Mouse (Mus musculus) midbrain, embryonic 11.5 days (tissue): ENCODE data around the gene Ttll4. TPM values are rescaled to one million over a fixed set of nuclear protein-coding genes. Genes with fewer than 3 reads are reported as not detected.

Experiments used
- ATAC-seq: fragments of 200-750 bp; cut with Nextera tagmentation; 2 replicates; pipeline ENCODE4 v1.8.0; 2017; ENCODE audit warnings: moderate TSS enrichment, moderate library complexity; ENCODE audit not compliant: low FRiP score
- DNase-seq: peaks from one replicate; pipeline ENCODE4 v3.0.0; 2015; ENCODE audit warnings: low spot score; ENCODE audit errors: missing footprints
- H3K27ac ChIP-seq: fragments of 300-500 bp; sonication (generic); 2 replicates; pipeline ENCODE4 v1.5.1; 2014; ENCODE audit warnings: low read depth, low read length
- H3K27me3 ChIP-seq: fragments of 300-500 bp; sonication (generic); 2 replicates; pipeline ENCODE4 v1.6.1; 2014; ENCODE audit warnings: mild to moderate bottlenecking, low read length, moderate library complexity, mixed read lengths; ENCODE audit not compliant: control insufficient read depth, insufficient read depth
- H3K36me3 ChIP-seq: fragments of 300-500 bp; sonication (generic); 2 replicates; pipeline ENCODE4 v1.6.1; 2014; ENCODE audit warnings: mild to moderate bottlenecking, low read length, moderate library complexity, mixed read lengths; ENCODE audit not compliant: control insufficient read depth, insufficient read depth
- H3K4me1 ChIP-seq: fragments of 300-500 bp; sonication (generic); 2 replicates; pipeline ENCODE4 v1.6.1; 2014; ENCODE audit warnings: low read length; ENCODE audit not compliant: control insufficient read depth, insufficient read depth
- H3K4me2 ChIP-seq: fragments of 300-500 bp; sonication (generic); 2 replicates; pipeline ENCODE4 v1.6.1; 2014; ENCODE audit warnings: mild to moderate bottlenecking, moderate library complexity
- H3K4me3 ChIP-seq: fragments of 300-500 bp; sonication (generic); 2 replicates; pipeline ENCODE4 v1.5.1; 2014; ENCODE audit warnings: low read depth, low read length
- H3K9ac ChIP-seq: fragments of 300-500 bp; sonication (generic); 2 replicates; pipeline ENCODE4 v1.6.1; 2014; ENCODE audit warnings: low read length
- H3K9me3 ChIP-seq: fragments of 300-500 bp; sonication (generic); 2 replicates; pipeline ENCODE4 v1.6.1; 2016; ENCODE audit warnings: low read length; ENCODE audit not compliant: control insufficient read depth
- WGBS: fragments of 180-500 bp; shearing (Covaris S2); extraction: QIAGEN DNeasy Blood & Tissue Kit; methylation state at CpG from one replicate; pipeline ENCODE4 v1.1.7; 2014; 5-methylcytosine and 5-hydroxymethylcytosine counted together
- polyA plus RNA-seq: library from polyadenylated mRNA; unstranded; fragments of >200 nt; fragmentation: Nextera tagmentation; extraction: Ambion mirVana; gene quantifications from 2 replicates; pipeline ENCODE4 v1.2.1, GENCODE M21; 2014

Ttll4 gene
- polyA plus RNA-seq, result 40.5 and 41.8 TPM in 2 replicates

DNA sequence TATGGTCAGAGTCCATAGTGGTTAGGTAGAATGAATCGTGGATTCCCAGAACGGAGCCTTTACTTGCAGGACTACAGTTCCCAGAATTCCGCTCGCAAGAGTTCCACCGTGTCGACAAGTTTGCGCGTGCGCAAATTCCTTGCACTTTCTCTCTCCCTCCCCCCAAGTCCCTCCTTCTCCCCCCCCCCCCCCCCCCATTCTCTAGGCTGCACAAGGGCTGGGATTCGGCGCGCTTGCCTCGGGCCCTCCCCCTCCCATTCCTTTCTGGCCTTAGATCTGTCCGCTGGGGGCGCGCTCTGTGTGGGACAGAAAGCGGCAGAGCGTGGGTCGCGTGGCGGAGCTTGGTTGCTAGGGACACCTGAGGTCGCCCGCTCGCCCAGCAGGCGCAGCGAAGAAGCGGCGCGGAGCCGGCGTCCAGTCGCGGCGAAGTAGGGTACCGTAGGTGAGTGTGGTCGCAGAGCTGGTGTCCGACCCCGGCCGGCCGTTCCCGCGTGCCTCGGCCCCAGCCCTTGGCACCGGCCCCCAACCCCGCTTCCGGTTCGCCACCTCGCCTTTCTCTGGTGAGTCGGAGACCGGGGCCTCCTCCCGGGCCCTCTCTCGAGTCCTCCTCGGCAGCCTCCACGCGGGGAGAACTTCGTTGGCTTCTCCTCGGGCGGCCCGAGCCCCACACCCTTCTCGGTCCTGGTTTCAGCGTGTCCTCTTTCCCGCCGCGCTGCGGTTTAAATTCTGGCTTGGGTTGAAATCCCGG lies at the start of gene Ttll4:
Ttll4 (plus strand) TSS at position 298 of the 748 bp plus-strand sequence.
- WGBS, result 1% methylated on average over 65 of the region's 66 CpGs
- Histone ChIP-seq H3K27ac (peak within 1 kb of the TSS; percentile 70), H3K4me3 (peak within 1 kb of the TSS; percentile 67), H3K27me3 (no peaks in the 10 kb centered on the region), H3K4me2 (peak within 1 kb of the TSS; percentile 35), H3K4me1 (no peaks in the 10 kb centered on the region), H3K36me3 (0 out of 2 replicates have a peak, but pooled peaks cover 3% of the 10 kb centered on the region), H3K9ac (peak within 1 kb of the TSS; percentile 84), H3K9me3 (no peaks in the 10 kb centered on the region)
- peak; percentile 99 for ATAC-seq
- DNase-seq, result peak; percentile 99

GRCm38 (mm10) chr1:74624183-74624582 lies 37.4 kb upstream of the Ttll4 start:
- Histone ChIP-seq H3K4me2 (no peak overlapping the region), H3K4me3 (no peak overlapping the region), H3K27ac (no peak overlapping the region), H3K27me3 (no peaks in the 10 kb centered on the region), H3K36me3 (peaks cover 3% of the 10 kb centered on the region), H3K9me3 (no peaks in the 10 kb centered on the region), H3K9ac (no peak overlapping the region), H3K4me1 (no peaks in the 10 kb centered on the region)
- ATAC-seq (no peak), DNase-seq (no peak)
- 98% methylated on average over 1 of the region's 1 CpGs for WGBS

GRCm38 (mm10) chr1:74626076-74626475 lies 35.5 kb upstream of the Ttll4 start:
- no peaks in the 10 kb centered on the region for H3K9me3 ChIP-seq
- no peak overlapping the region for H3K9ac ChIP-seq
- no peak overlapping the region for H3K4me3 ChIP-seq
- no peak for DNase-seq
- ATAC-seq, result no peak
- H3K27me3 ChIP-seq, result no peaks in the 10 kb centered on the region
- H3K4me2 ChIP-seq, result no peak overlapping the region
- H3K36me3 ChIP-seq, result peaks cover 3% of the 10 kb centered on the region
- no peaks in the 10 kb centered on the region for H3K4me1 ChIP-seq
- WGBS, result 88% methylated on average over 4 of the region's 4 CpGs
- no peak overlapping the region for H3K27ac ChIP-seq

- WGBS, result 42% methylated on average over 7 of the region's 7 CpGs
- H3K27ac ChIP-seq, result no peak overlapping the region
- no peak for ATAC-seq
- H3K27me3 ChIP-seq, result no peaks in the 10 kb centered on the region
- H3K4me2 ChIP-seq, result no peak overlapping the region
- no peak overlapping the region for H3K9ac ChIP-seq
- H3K9me3 ChIP-seq, result no peaks in the 10 kb centered on the region
- DNase-seq, result no peak
- H3K36me3 ChIP-seq, result peaks cover 3% of the 10 kb centered on the region
- no peak overlapping the region for H3K4me3 ChIP-seq
- no peaks in the 10 kb centered on the region for H3K4me1 ChIP-seq
Measured at GRCm38 (mm10) chr1:74628001-74628400, 33.5 kb upstream of the Ttll4 start.

DNA sequence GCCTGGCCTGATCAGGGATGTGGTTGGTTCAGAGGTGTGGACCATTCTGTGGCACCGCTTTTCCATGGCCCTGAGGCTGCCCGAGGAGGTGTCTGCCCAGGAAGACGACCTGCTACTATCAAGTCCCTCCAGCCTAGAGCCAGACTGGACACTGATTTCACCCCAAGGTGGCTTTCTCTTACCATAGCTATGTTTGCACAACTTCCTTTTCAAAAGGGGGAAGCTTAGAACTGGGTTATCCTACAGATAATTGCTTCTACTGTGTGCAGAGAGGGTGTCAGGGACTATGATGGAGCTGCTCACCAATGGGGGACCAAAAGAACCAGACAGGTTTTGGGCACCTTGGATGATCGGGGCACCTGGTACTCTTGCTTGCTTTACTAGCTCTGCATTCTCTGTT lies 28.8 kb upstream of the Ttll4 start:
- Histone ChIP-seq H3K4me1 (no peaks in the 10 kb centered on the region), H3K27me3 (no peaks in the 10 kb centered on the region), H3K36me3 (peaks cover 6% of the 10 kb centered on the region), H3K4me3 (no peak overlapping the region), H3K9me3 (no peaks in the 10 kb centered on the region), H3K4me2 (no peak overlapping the region), H3K9ac (no peak overlapping the region), H3K27ac (no peak overlapping the region)
- ATAC-seq (no peak), DNase-seq (no peak)
- 86% methylated on average over 4 of the region's 4 CpGs for WGBS

DNA sequence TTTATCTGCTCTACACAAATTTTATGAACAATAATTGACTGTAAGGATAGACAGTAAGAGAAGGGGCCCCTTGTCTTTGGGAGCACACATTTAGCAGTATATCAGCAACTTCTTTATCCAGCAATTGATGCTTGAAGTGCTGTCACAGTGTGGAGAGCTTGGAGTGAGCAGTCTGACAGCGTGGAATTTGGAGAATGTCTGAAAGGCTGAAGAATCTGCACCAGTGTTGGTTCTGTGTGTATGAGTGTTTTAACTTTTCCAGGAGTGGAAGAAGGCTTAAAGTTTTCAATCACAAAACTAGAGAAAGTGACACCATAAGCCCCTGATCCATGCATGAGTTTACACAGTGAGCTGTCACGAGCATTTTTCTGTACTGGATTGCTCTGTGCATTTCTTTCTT lies 18.0 kb upstream of the Ttll4 start:
- no peak overlapping the region for H3K9ac ChIP-seq
- H3K36me3 ChIP-seq, result no peaks in the 10 kb centered on the region
- H3K4me1 ChIP-seq, result no peaks in the 10 kb centered on the region
- H3K4me2 ChIP-seq, result no peak overlapping the region
- no peak overlapping the region for H3K4me3 ChIP-seq
- H3K27me3 ChIP-seq, result no peaks in the 10 kb centered on the region
- DNase-seq, result no peak
- 83% methylated on average over 2 of the region's 2 CpGs for WGBS
- no peaks in the 10 kb centered on the region for H3K9me3 ChIP-seq
- no peak overlapping the region for H3K27ac ChIP-seq
- no peak for ATAC-seq

- Histone ChIP-seq H3K27me3 (no peaks in the 10 kb centered on the region), H3K27ac (no peak overlapping the region), H3K9me3 (no peaks in the 10 kb centered on the region), H3K36me3 (no peaks in the 10 kb centered on the region), H3K9ac (no peak overlapping the region), H3K4me1 (no peaks in the 10 kb centered on the region), H3K4me2 (no peak overlapping the region), H3K4me3 (no peak overlapping the region)
- ATAC-seq (no peak), DNase-seq (no peak)
Measured at GRCm38 (mm10) chr1:74643926-74644325, 17.6 kb upstream of the Ttll4 start.

DNA sequence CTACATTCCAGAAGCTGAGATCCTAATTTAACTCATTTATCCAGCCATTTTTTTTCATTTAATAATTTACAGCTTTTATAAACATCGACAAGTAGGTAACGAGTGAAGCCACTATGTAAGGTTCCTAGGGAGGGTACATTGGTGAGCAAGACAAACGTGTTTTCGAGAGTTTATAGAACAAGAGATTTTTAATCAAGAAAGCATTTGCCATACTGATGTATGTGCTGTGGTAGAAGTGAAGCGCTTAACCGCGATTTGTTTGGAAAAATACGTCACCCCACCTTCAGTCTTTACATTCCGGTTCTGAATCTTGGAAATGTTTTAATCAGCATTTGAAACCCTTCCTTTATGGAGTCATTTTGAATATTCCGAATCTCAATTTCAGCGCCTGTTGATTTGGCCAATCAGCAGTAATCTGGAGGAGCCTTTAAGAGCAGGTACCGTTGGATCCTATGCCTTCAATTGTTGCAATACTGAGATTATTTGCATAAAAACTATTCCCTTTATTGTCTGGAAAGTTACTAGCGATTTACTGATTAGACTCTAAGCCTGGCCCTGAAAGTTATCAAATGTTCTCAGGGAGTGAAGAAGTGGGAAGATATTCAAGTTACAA lies 814 bp downstream of the Ttll4 start:
- Histone ChIP-seq H3K9me3 (no peaks in the 10 kb centered on the region), H3K27ac (peak overlapping the region; percentile 70; the same call in 1 of the 2 replicates), H3K36me3 (0 out of 2 replicates have a peak, but pooled peaks cover 3% of the 10 kb centered on the region), H3K27me3 (no peaks in the 10 kb centered on the region), H3K4me3 (peak overlapping the region; percentile 67), H3K4me1 (no peaks in the 10 kb centered on the region), H3K4me2 (peak overlapping the region; percentile 35), H3K9ac (peak overlapping the region; percentile 84)
- WGBS, result 4% methylated on average over 13 of the region's 13 CpGs
- peak; percentile 93 for DNase-seq
- no peak for ATAC-seq

DNA sequence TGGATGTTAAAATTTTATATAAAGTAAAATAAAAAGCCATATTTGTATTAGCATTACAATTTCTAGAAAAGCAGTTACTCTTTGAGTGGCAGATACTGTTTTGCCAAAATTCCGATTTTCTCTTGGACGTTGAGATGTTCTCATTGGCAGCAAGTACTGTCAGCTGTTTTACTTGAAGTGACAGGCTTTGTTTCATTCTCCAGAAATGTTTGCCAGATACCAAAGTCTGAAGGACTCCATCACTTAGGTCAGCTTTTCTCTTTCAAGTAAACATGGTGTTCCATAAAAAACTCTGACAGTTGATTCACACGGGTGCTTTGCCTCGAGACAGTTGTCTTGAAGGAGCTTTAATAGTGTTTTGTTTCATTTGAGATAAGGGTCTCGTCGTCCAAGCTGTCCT lies 3.6 kb downstream of the Ttll4 start:
- Histone ChIP-seq H3K4me3 (no peak overlapping the region), H3K9ac (no peak overlapping the region), H3K4me1 (no peaks in the 10 kb centered on the region), H3K27ac (no peak overlapping the region), H3K27me3 (no peaks in the 10 kb centered on the region), H3K9me3 (no peaks in the 10 kb centered on the region), H3K36me3 (0 out of 2 replicates have a peak, but pooled peaks cover 3% of the 10 kb centered on the region), H3K4me2 (no peak overlapping the region)
- ATAC-seq, result no peak
- WGBS, result 85% methylated on average over 6 of the region's 6 CpGs
- no peak for DNase-seq
